Mouse (Mus musculus): Measurements from ENCODE around the gene 1110004F10Rik.

GRCm38 (mm10) chr7:116122981-116123596 is 83.9 kb downstream of the 1110004F10Rik start:
- no peak for TF ChIP-seq CTCF (IDR thresholded peaks at IDR 0.05)
- TF ChIP-seq POLR2A (IDR thresholded peaks at IDR 0.05; ENCODE audit: insufficient read depth, low read depth, low read length) = no peak

Data from heart, adult 2 months (tissue).